Mouse (Mus musculus): Measurements from ENCODE around the gene Ranbp10. TPM values are rescaled to one million over a fixed set of nuclear protein-coding genes. Genes with fewer than 3 reads are reported as not detected.

Gene Ranbp10
- polyA plus RNA-seq, 1 experiment = 18.4 TPM

- Histone ChIP-seq H3K27ac (ENCODE audit: insufficient read depth, low read length) (no peak overlapping the region), H3K4me1 (ENCODE audit: control insufficient read depth, insufficient read depth, low read length) (no peaks in the 10 kb centered on the region; the same call in 1 of the 2 replicates)
- no peak for TF ChIP-seq CTCF (IDR thresholded peaks at IDR 0.05; ENCODE audit: borderline replicate concordance, insufficient read depth, low read length)
- no peak for TF ChIP-seq POLR2A (IDR thresholded peaks at IDR 0.05; ENCODE audit: low read depth, low read length)
Observed at GRCm38 (mm10) chr8:105743301-105743700, 83.8 kb downstream of the Ranbp10 start.

GRCm38 (mm10) chr8:105739216-105739615 lies 87.9 kb downstream of the Ranbp10 start:
- no peaks in the 10 kb centered on the region; the same call in 1 of the 2 replicates for H3K4me1 ChIP-seq (ENCODE audit: control insufficient read depth, insufficient read depth, low read length)
- H3K27ac ChIP-seq (ENCODE audit: insufficient read depth, low read length) = no peak overlapping the region
- TF ChIP-seq CTCF (IDR thresholded peaks at IDR 0.05; ENCODE audit: borderline replicate concordance, insufficient read depth, low read length) = no peak
- TF ChIP-seq POLR2A (IDR thresholded peaks at IDR 0.05; ENCODE audit: low read depth, low read length) = no peak
- H3K4me3 ChIP-seq (ENCODE audit: insufficient read depth, low read length) = no peak overlapping the region

More at GRCm38 (mm10) chr8:105743301-105743700, 83.8 kb downstream of the Ranbp10 start:
- H3K4me3 ChIP-seq (ENCODE audit: insufficient read depth, low read length) = no peak overlapping the region

- Histone ChIP-seq H3K4me1 (ENCODE audit: control insufficient read depth, insufficient read depth, low read length) (no peaks in the 10 kb centered on the region), H3K4me3 (ENCODE audit: insufficient read depth, low read length) (no peak overlapping the region), H3K27ac (ENCODE audit: insufficient read depth, low read length) (no peak overlapping the region)
- TF ChIP-seq POLR2A (IDR thresholded peaks at IDR 0.05; ENCODE audit: low read depth, low read length) (no peak), CTCF (IDR thresholded peaks at IDR 0.05; ENCODE audit: borderline replicate concordance, insufficient read depth, low read length) (no peak)
Observed at GRCm38 (mm10) chr8:105732186-105732585, 95.0 kb downstream of the Ranbp10 start.

GRCm38 (mm10) chr8:105727397-105728124 lies 99.6 kb downstream of the Ranbp10 start:
- TF ChIP-seq CTCF (IDR thresholded peaks at IDR 0.05; ENCODE audit: borderline replicate concordance, insufficient read depth, low read length) (no peak), POLR2A (IDR thresholded peaks at IDR 0.05; ENCODE audit: low read depth, low read length) (no peak)
- Histone ChIP-seq H3K4me3 (ENCODE audit: insufficient read depth, low read length) (no peak overlapping the region), H3K27ac (ENCODE audit: insufficient read depth, low read length) (no peak overlapping the region), H3K4me1 (ENCODE audit: control insufficient read depth, insufficient read depth, low read length) (no peaks in the 10 kb centered on the region)

- H3K27ac ChIP-seq (ENCODE audit: insufficient read depth, low read length) = no peak overlapping the region
- TF ChIP-seq POLR2A (IDR thresholded peaks at IDR 0.05; ENCODE audit: low read depth, low read length) (no peak), CTCF (IDR thresholded peaks at IDR 0.05; ENCODE audit: borderline replicate concordance, insufficient read depth, low read length) (no peak)
- H3K4me1 ChIP-seq (ENCODE audit: control insufficient read depth, insufficient read depth, low read length) = no peaks in the 10 kb centered on the region
- H3K4me3 ChIP-seq (ENCODE audit: insufficient read depth, low read length) = no peak overlapping the region
Observed at GRCm38 (mm10) chr8:105725726-105726125, 101.4 kb downstream of the Ranbp10 start.

- no peak for TF ChIP-seq CTCF (IDR thresholded peaks at IDR 0.05; ENCODE audit: borderline replicate concordance, insufficient read depth, low read length)
- no peak for TF ChIP-seq POLR2A (IDR thresholded peaks at IDR 0.05; ENCODE audit: low read depth, low read length)
- no peak overlapping the region for H3K4me3 ChIP-seq (ENCODE audit: insufficient read depth, low read length)
- no peak overlapping the region for H3K27ac ChIP-seq (ENCODE audit: insufficient read depth, low read length)
- H3K4me1 ChIP-seq (ENCODE audit: control insufficient read depth, insufficient read depth, low read length) = no peaks in the 10 kb centered on the region
Observed at GRCm38 (mm10) chr8:105722861-105723260, 104.3 kb downstream of the Ranbp10 start.

GRCm38 (mm10) chr8:105719637-105720036 lies 107.5 kb downstream of the Ranbp10 start:
- no peaks in the 10 kb centered on the region for H3K4me1 ChIP-seq (ENCODE audit: control insufficient read depth, insufficient read depth, low read length)
- TF ChIP-seq POLR2A (IDR thresholded peaks at IDR 0.05; ENCODE audit: low read depth, low read length) = no peak
- no peak for TF ChIP-seq CTCF (IDR thresholded peaks at IDR 0.05; ENCODE audit: borderline replicate concordance, insufficient read depth, low read length)
- no peak overlapping the region for H3K4me3 ChIP-seq (ENCODE audit: insufficient read depth, low read length)
- H3K27ac ChIP-seq (ENCODE audit: insufficient read depth, low read length) = no peak overlapping the region

Other genes with a start within 250 kb of the Ranbp10 start
- 31.7 and 40.8 TPM in 2 replicates for gene Ripor1, start 222.1 kb downstream of the Ranbp10 start, polyA plus RNA-seq (2011; ENCODE audit: insufficient read length, low read depth, missing spikeins)
- 55.2 and 69.7 TPM in 2 replicates for gene Ctcf, start 190.8 kb downstream of the Ranbp10 start, polyA plus RNA-seq (2011; ENCODE audit: insufficient read length, low read depth, missing spikeins)
- not detected in 2 replicates for gene Agrp, start 190.0 kb downstream of the Ranbp10 start, polyA plus RNA-seq (2011; ENCODE audit: insufficient read length, low read depth, missing spikeins)
- 0.42 and 0.58 TPM in 2 replicates for gene Carmil2, start 141.1 kb downstream of the Ranbp10 start, polyA plus RNA-seq (2011; ENCODE audit: insufficient read length, low read depth, missing spikeins)
- 24.6 and 26.5 TPM in 2 replicates for gene Acd, start 126.2 kb downstream of the Ranbp10 start, polyA plus RNA-seq (2011; ENCODE audit: insufficient read length, low read depth, missing spikeins)
- gene Pard6a, start 126.2 kb downstream of the Ranbp10 start, polyA plus RNA-seq (2011; ENCODE audit: insufficient read length, low read depth, missing spikeins) = 7.9 and 15.8 TPM in 2 replicates
- gene 4933405L10Rik, start 119.7 kb downstream of the Ranbp10 start, polyA plus RNA-seq (2011; ENCODE audit: insufficient read length, low read depth, missing spikeins) = not detected in 2 replicates
- 5.9 and 9.1 TPM in 2 replicates for gene Enkd1, start 119.1 kb downstream of the Ranbp10 start, polyA plus RNA-seq (2011; ENCODE audit: insufficient read length, low read depth, missing spikeins)
- gene Gfod2, start 68.7 kb downstream of the Ranbp10 start, polyA plus RNA-seq (2011; ENCODE audit: insufficient read length, low read depth, missing spikeins) = 4.7 and 5.6 TPM in 2 replicates
- gene Tsnaxip1, start 381 bp upstream of the Ranbp10 start, polyA plus RNA-seq (2011; ENCODE audit: insufficient read length, low read depth, missing spikeins) = not detected in 2 replicates
- gene Cenpt, start 25.9 kb upstream of the Ranbp10 start, polyA plus RNA-seq (2011; ENCODE audit: insufficient read length, low read depth, missing spikeins) = 35.4 and 40.3 TPM in 2 replicates
- gene Thap11, start 27.8 kb upstream of the Ranbp10 start, polyA plus RNA-seq (2011; ENCODE audit: insufficient read length, low read depth, missing spikeins) = 22.1 and 22.6 TPM in 2 replicates
- 90.4 and 119 TPM in 2 replicates for gene Nutf2, start 33.2 kb upstream of the Ranbp10 start, polyA plus RNA-seq (2011; ENCODE audit: insufficient read length, low read depth, missing spikeins)
- gene Edc4, start 53.5 kb upstream of the Ranbp10 start, polyA plus RNA-seq (2011; ENCODE audit: insufficient read length, low read depth, missing spikeins) = 45.5 and 51.8 TPM in 2 replicates
- 1.1 and 1.2 TPM in 2 replicates for gene Nrn1l, start 66.2 kb upstream of the Ranbp10 start, polyA plus RNA-seq (2011; ENCODE audit: insufficient read length, low read depth, missing spikeins)
- gene Pskh1, start 73.1 kb upstream of the Ranbp10 start, polyA plus RNA-seq (2011; ENCODE audit: insufficient read length, low read depth, missing spikeins) = 28.9 and 30.5 TPM in 2 replicates
- not detected in 2 replicates for gene Ctrl, start 106.5 kb upstream of the Ranbp10 start, polyA plus RNA-seq (2011; ENCODE audit: insufficient read length, low read depth, missing spikeins)
- gene Psmb10, start 111.1 kb upstream of the Ranbp10 start, polyA plus RNA-seq (2011; ENCODE audit: insufficient read length, low read depth, missing spikeins) = 27.1 and 30.5 TPM in 2 replicates
- gene Lcat, start 116.0 kb upstream of the Ranbp10 start, polyA plus RNA-seq (2011; ENCODE audit: insufficient read length, low read depth, missing spikeins) = 2.3 and 3.9 TPM in 2 replicates
- 60.2 and 82.1 TPM in 2 replicates for gene Slc12a4, start 138.7 kb upstream of the Ranbp10 start, polyA plus RNA-seq (2011; ENCODE audit: insufficient read length, low read depth, missing spikeins)
- gene Dpep3, start 152.1 kb upstream of the Ranbp10 start, polyA plus RNA-seq (2011; ENCODE audit: insufficient read length, low read depth, missing spikeins) = not detected in 2 replicates
- 13.4 and 17.4 TPM in 2 replicates for gene Dus2, start 164.0 kb upstream of the Ranbp10 start, polyA plus RNA-seq (2011; ENCODE audit: insufficient read length, low read depth, missing spikeins)
- not detected in 2 replicates for gene Dpep2nb, start 178.6 kb upstream of the Ranbp10 start, polyA plus RNA-seq (2011; ENCODE audit: insufficient read length, low read depth, missing spikeins)
- gene Ddx28, start 184.5 kb upstream of the Ranbp10 start, polyA plus RNA-seq (2011; ENCODE audit: insufficient read length, low read depth, missing spikeins) = 7.3 and 8.8 TPM in 2 replicates
- 69.6 and 78.6 TPM in 2 replicates for gene Nfatc3, start 231.5 kb upstream of the Ranbp10 start, polyA plus RNA-seq (2011; ENCODE audit: insufficient read length, low read depth, missing spikeins)